Mouse (Mus musculus) left cerebral cortex, postnatal 10 days (tissue): ENCODE data around the gene Gm10837. TPM values are rescaled to one million over a fixed set of nuclear protein-coding genes. Genes with fewer than 3 reads are reported as not detected.

Experiments
- DNase-seq, 2 experiments: peaks; one replicate each; pipeline ENCODE4 v3.0.0; 2021 to 2022; ENCODE audit warnings: low spot score in 2 of 2, mixed read lengths in 1 of 2; ENCODE audit errors: extremely low spot score in 1 of 2
- intact Hi-C: fragments of 180-260 bp; cut with DNase I; formaldehyde crosslinking; loops from one replicate; pipeline ENCODE4 v1.15.1; 2025
- total RNA-seq, 2 experiments: library from RNA; stranded (reverse); gene quantifications; 2 replicates each; pipeline ENCODE4 v1.2.3; 2021

The Gm10837 gene
- total RNA-seq, 2 experiments from 2014 or later, result not detected

DNA sequence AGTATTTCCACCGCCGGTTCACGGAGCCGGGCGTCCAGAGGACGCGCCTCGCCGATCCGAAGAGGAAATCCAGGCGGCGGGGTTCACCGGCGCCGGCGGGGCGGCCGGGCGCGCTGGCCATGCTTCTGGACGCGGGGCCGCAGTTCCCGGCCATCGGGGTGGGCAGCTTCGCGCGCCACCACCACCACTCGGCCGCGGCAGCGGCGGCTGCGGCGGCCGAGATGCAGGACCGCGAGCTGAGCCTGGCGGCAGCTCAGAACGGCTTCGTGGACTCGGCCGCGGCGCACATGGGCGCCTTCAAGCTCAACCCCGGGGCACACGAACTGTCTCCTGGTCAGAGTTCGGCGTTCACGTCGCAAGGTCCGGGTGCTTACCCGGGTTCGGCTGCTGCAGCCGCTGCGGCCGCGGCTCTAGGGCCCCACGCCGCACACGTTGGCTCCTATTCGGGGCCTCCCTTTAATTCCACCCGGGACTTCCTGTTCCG, 14.8 kb upstream of the Gm10837 start:
- no peak for DNase-seq
- intact Hi-C loops, result loop anchor here (5.0 kb wide), 2 partner anchors 93 to 248 kb away; no protein-coding TSS in a partner anchor

DNA sequence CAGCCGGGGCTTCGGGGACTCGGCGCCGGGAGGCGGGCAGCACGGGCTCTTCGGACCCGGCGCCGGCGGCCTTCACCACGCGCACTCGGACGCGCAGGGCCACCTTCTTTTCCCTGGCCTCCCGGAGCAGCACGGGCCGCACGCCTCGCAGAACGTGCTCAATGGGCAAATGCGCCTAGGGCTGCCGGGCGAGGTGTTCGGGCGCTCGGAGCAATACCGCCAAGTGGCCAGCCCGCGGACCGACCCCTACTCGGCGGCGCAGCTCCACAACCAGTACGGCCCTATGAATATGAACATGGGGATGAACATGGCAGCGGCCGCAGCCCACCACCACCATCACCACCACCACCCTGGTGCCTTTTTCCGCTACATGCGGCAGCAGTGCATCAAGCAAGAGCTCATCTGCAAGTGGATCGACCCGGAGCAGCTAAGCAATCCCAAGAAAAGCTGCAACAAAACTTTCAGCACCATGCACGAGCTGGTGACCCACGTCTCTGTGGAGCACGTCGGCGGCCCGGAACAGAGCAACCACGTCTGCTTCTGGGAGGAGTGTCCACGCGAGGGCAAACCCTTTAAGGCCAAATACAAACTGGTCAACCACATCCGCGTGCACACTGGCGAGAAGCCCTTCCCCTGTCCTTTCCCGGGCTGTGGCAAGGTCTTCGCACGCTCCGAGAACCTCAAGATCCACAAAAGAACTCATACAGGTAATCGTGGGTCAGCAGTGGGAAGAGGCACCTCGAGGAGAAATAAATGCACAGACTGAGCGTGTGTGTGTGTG, 14.2 kb upstream of the Gm10837 start:
- intact Hi-C loops, result loop anchor here (5.0 kb wide), 2 partner anchors 94 to 249 kb away; no protein-coding TSS in a partner anchor
- peak in 1 of 2 experiments; percentile 39 for DNase-seq

DNA sequence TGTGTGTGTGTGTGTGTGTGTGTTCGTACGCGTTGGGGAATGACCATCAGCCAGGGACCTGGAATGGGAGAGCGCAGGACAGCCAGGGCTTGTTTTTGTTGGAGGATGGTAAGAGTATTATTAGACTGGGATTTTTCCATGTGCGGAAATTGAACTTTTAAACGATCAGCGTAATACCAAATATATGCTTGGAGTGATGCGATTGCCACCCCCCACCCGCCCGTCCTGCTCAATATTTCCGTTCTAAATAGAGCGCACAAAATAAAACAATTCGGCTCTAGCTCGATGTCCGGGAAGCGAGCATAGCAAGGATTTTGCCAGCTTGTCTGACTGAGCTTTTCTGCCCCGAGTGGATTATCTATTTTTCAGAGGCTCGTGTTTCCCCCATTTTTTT, 13.6 kb upstream of the Gm10837 start:
- intact Hi-C loops, result loop anchor here (5.0 kb wide), 2 partner anchors 95 to 250 kb away; no protein-coding TSS in a partner anchor
- no peak for DNase-seq

DNA sequence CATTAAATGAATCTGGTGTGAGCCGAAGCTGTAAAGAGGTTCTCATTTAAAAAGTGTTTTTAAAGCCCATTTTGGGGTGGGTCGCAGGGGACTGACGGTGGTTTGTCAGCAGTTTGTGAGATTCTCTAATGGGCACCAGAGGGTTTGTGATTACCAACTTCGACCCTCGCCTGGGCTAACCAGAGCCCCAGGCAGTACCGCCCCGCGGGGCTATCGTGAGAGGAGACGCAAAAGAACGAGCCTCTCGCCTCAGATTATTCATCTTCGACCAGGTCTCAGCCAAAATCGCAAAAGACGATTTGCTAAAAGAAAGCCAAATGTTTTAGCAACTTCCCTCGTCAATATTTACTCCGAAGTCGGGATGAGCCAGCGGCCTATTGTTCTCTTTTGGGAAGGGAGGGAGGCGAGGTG, 13.1 kb upstream of the Gm10837 start:
- intact Hi-C loops, result loop anchor here (5.0 kb wide), 2 partner anchors 95 to 250 kb away; no protein-coding TSS in a partner anchor
- DNase-seq, result no peak

DNA sequence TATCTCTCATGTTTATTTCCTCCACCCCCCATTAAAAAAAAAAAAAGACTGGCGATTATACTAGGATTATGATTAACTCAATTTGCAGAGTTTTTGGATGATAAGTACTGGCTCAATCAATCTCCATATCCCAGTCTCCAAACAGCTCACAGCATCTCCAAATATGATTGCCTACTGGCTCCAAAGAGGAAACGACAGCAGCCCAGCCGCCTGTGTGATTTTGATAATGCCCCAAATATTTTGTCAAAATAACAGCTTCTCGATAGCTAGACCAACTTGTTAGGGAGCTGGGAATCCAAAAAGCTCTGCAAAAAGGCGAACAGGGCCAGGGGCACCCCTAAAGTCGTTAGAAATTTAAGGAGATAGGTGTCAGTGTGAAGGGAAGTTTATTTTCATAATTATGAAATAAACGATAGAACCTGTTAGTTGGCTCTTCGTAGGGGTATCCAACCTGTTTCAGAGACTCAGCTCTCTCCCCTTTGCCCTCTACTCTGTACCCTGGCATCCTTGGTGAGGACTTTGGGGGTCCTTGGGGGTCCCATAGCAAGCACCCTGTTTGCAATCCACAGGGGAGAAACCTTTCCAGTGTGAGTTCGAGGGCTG, 12.3 kb upstream of the Gm10837 start:
- no peak for DNase-seq
- intact Hi-C loops, result loop anchor here (5.0 kb wide), 2 partner anchors 96 to 251 kb away; no protein-coding TSS in a partner anchor

DNA sequence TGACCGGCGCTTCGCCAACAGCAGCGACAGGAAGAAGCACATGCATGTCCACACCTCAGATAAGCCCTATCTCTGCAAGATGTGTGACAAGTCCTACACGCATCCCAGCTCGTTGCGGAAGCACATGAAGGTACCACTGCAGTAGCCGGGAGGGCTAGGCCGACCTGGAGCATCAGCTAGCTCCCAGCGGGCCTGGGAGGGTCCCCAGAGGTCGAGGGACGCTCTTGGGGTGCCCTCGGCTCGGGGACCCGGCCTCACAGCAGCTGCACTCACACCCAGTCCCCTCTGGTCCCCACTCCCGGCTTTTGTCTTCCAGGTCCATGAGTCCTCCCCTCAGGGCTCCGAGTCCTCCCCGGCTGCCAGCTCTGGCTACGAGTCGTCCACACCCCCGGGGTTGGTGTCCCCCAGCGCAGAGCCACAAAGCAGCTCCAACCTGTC, 11.8 kb upstream of the Gm10837 start:
- peak in 1 of 2 experiments; percentile 48 for DNase-seq
- intact Hi-C loops, result loop anchor here (5.0 kb wide), 2 partner anchors 96 to 251 kb away; no protein-coding TSS in a partner anchor

DNA sequence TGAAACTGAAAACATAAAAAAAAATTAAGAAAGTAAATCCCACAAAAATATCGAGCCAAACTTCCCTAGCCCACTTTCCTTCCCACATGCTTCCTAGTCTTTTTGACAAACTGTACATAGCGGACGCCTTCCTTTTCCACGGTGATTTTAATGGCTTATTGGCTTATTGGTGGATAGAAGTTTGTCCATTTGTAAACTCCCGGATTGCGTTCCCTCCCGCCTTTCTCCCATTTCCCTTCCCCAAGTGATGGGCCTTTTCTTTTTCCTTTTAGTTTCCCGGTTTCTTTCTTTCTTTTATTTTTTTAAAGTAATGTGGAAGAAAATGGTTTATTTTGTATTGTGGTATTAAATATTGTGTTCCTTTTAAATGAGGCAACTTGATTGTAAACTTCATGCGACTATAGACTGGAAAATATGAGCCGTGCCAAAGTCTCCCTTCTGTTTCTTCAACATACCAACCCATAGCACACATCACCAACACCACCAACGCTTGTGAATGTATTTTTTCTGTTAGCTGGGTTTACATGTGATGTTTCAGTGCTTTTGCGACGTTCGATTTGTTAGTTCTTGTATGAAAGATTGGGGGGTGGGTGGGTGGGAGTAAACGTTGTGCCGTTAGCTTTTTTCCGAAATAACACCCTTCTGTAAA, 10.8 kb upstream of the Gm10837 start:
- DNase-seq, result no peak
- intact Hi-C loops, result loop anchor here (5.0 kb wide), 2 partner anchors 97 to 252 kb away; no protein-coding TSS in a partner anchor

DNA sequence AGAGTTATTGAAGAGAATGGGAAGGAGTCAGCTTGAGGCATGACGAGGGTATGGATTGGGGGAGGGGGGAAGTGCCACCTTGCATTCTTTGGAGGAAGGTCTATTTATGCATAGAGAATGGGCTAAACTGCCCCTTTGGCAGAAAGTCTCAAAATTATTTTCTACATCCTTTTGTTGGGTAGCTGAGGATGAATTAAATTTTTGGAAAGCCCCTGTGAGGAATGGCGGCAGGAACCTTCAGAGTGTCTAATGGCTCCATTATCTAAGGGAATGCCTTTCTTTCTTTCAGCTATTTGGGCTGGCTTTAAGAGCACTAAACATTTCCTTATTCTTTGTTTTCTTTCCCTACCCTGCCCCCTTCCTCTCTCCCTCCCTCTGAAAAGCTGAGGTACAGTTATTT, 10.0 kb upstream of the Gm10837 start:
- no peak for DNase-seq
- intact Hi-C loops, result no loop called here

DNA sequence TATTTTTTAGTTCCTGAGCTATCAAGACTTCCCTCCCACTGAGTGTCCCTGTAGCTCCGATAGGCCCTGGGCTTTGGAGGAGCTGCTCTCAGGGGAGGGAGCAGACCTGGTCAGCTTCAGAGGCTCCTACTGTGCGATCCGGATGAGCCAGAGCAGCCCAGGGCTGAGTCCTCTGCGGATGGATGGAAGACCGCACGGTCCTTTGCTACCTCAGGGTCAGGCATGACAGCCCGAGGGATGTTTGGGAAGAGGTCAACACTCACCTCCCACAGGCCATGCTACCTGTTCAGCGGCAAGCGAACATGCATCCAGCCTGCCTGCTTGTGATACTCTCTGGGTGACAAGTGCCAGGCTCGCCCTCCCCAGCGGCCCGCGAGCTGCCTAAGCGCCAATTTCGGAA, 9.2 kb upstream of the Gm10837 start:
- peak in 1 of 2 experiments; percentile 45 for DNase-seq
- intact Hi-C loops, result no loop called here

DNA sequence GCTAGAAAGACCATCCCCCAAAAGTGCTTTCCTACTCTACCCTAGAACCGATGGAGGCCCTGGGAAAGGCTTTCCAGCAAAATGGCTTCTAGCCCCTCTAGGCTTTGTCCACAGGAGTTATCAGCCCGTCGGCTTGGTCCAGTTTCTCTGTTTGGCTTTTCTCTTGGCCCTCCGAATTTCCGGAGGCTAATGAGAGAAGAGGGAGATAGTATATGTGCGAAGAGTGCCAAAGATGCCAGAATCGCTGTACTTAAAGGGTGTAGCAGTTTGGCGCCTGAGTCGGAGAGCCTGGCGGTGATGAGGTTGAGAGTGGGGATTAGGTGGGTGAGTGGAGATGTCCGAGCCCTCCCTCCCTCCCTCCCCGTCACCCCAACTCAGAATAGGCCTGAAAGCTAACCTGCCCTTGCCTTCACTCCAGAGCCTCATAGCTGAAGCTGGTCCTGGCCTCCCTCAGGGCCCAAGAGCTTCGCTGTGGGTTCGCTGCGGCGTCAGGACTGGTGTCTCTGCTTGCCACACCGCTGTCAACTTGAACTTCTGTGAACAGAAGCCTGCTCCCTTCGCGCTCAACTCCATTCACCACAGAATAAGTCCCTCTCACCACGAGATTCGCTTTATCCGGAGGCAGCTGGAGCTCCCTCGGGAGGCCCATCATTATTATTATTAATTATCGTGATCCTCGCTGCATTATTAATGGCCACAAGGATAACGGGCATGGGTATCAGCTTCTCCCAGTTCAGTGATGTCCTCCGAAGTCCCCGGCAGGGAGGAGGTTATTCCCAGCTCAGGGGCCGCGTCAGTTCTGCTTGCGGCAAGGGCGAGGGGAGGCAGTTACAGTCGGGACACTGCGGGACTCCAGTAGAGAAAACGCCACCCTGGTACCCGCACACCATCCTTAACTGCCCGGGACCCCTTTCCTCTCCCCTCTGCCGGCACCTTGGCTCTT, 8.0 kb upstream of the Gm10837 start:
- DNase-seq, result peak in 1 of 2 experiments; percentile 41
- intact Hi-C loops, result no loop called here

DNA sequence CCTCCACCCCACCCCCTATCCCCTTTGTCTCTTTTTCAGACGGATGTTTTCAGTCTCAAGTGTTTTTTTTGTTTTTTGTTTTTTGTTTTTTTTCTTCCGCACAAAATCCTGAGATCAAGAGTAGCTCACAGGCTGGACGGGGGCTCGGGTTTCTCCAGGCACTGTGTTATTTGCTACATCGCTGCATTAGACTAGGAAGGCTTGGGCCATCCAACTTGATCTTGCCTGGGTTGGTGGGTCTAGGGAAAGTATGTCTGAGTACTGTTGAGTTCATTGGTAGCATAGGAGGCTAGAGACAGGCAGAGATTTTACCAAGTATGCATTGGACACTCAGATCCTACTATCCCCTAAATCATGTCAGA, 7.4 kb upstream of the Gm10837 start:
- no peak for DNase-seq
- intact Hi-C loops, result no loop called here

DNA sequence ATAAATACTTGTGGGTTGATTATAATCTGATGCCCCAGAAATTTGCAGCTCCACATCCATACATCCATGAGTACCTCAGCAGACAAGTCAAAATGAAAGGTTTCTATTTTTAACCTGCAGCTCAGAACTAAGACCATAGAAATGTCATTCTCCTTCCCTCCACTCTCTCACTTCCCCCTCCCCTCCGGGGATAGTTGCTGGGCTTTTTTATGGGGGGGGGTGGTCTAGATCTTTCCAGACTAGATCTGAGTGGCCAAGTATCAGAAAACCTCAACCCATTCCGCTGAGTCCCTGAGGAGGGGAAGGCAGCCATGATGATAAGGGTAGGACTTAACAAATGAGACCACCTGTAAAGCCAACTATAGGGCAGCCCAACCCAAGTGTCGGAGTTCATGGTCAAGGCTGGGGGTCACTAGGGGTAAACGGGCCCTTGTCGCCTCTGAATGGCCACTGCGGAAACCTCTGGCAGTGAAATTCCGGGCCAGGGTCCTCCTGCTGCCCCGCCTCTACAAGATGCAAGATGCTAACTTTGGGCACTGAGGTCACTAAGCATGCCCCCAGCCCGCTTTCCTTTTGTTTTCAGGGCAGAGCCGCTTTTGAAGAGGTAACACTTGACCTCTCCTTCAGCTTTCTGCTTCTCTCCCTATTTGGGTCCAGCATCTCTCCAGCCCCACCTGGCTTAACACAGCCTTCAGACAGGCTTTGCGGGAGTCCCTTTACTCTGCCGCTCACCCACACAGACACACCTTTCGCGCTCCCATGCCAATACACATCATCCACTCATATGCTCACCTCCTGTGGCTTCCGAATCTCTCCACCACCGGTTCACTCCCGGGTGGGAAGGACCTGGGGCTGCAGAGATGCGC, 6.6 kb upstream of the Gm10837 start:
- DNase-seq, result peak in 1 of 2 experiments; percentile 36
- intact Hi-C loops, result no loop called here

DNA sequence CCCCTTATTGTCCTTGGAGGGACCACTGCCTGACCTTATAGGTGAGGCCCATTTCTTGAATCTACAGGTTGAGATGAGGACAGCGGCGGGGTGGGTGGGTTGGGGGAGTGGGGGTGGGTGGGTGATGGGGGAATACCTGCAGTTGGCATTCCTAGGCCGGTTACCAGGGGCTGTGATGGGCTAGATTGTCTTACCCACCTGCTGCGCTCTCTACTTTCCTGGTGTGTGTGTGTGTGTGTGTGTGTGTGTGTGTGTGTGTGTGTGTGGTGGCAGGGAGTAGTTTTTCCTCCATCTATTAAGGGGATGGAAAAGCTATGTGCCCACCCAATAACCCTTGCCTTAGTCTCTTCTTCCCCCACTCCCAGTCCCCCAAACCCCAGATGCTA, 5.9 kb upstream of the Gm10837 start:
- peak in 1 of 2 experiments; percentile 14 for DNase-seq
- intact Hi-C loops, result no loop called here

DNA sequence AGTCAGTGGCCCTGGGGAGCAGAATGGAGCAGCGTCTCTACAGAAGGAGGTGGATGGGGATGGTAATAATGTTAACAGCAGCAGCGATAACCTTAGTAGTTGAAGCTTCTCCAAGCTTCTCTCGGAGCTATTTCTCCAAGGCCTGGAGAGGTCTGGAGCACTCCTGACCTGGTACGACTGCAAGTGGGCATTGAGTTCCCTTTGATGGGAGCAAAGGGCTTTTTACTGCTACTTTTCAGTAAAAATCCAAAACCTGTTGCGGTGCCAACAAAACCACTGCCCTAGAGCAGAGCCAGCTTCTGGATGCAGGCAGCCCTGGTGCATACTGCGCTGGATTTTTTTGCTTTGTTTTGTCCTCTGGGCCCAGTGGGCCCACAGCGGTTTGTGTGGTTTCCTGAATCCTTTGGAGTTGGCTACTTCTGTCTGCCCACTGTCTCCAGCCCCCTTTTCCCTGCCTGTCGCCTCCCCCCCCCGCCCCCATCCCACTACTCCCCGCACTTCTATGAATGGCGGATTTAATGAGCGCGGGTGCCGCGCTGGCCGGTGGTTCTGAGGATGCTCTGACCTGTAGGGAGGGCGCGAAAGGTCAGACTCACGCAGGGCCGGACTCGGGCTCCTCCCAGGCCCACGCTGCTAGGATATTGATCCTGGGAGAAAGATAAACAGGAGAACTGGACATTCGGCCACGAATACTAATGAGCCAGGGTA, 5.4 kb upstream of the Gm10837 start:
- intact Hi-C loops, result loop anchor here (5.0 kb wide), 1 partner anchor 392 kb away; no protein-coding TSS in a partner anchor
- DNase-seq, result peak in 1 of 2 experiments; percentile 67

DNA sequence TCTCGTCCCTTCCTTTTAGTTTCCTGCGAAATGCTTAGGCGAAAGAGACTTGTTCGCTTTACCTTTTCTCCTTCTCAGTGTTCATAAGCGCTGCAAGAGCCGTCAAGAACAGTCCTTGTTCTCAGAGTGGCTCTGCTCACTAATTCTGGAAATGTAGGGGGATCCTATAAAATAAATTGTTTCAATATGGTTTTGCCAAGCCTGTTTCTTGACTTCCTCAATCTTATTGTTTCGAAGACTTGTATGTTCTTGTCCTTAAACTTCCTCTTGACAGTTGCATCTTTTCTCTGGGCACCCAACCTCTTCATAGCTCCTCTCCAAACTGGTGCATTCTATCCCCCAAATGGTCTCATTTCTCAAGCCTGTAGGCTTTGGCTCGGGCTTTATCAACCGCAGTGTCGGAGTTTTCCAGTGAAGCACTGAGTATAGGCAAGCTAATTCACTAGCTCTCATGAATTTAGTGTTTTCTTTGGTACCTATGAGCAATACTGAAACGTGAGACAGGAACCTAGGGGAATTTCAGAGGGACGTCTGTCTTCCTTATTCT, 4.7 kb upstream of the Gm10837 start:
- no peak for DNase-seq
- intact Hi-C loops, result loop anchor here (5.0 kb wide), 1 partner anchor 392 kb away; no protein-coding TSS in a partner anchor

DNA sequence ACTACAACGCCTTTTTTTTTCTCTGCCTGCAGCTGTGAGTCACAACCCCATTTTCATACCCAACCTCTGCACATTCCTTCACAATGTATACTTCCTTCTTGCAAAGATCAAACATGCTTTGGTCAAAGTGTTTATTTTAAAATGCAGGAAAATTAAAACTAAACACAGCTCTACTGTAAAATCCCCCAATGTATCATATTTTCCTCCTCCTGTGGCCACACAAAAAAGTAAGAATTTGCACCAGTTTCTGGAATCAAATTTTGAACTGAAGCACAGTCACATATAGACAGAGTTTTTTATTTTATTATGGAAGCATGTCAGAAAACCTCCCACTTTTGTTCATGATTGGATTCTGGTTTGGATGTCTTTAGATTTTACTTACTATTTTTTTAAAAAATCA, 3.8 kb upstream of the Gm10837 start:
- intact Hi-C loops, result loop anchor here (5.0 kb wide), 1 partner anchor 391 kb away; no protein-coding TSS in a partner anchor
- DNase-seq, result no peak
